Mouse (Mus musculus) hindbrain, embryonic 16.5 days (tissue): Measurements from ENCODE around the gene Myo9a. TPM values are rescaled to one million over a fixed set of nuclear protein-coding genes. Genes with fewer than 3 reads are reported as not detected.
A peak's percentile ranks its signal among the peaks of the same experiment; 100 is the strongest.
"Not testable (repeated sequence)": the region's sequence is repeated elsewhere in the genome, so short reads cannot be mapped to it uniquely, and the experiment has no call there.

Source experiments
- ATAC-seq: fragments of 200-750 bp; cut with Nextera tagmentation; 2 replicates; pipeline ENCODE4 v1.8.0; 2017; ENCODE audit warnings: moderate TSS enrichment, moderate library complexity
- H3K27ac ChIP-seq: fragments of 300-500 bp; sonication (generic); 2 replicates; pipeline ENCODE4 v1.5.1; 2014; ENCODE audit warnings: low read depth, mild to moderate bottlenecking, control low read depth, low read length, moderate library complexity
- H3K27me3 ChIP-seq: fragments of 300-500 bp; sonication (generic); replicated peaks from 2 replicates; pipeline ENCODE4 v1.6.1; 2014; ENCODE audit warnings: low read length; ENCODE audit not compliant: control insufficient read depth, insufficient read depth
- H3K36me3 ChIP-seq: fragments of 300-500 bp; sonication (generic); 2 replicates; pipeline ENCODE4 v1.6.1; 2014; ENCODE audit warnings: mild to moderate bottlenecking, low read length, moderate library complexity, mixed read lengths; ENCODE audit not compliant: control insufficient read depth, insufficient read depth
- H3K4me1 ChIP-seq: fragments of 300-500 bp; sonication (generic); 2 replicates; pipeline ENCODE4 v1.6.1; 2014; ENCODE audit warnings: low read depth, low read length; ENCODE audit not compliant: control insufficient read depth, insufficient read depth
- H3K4me2 ChIP-seq: fragments of 300-500 bp; sonication (generic); 2 replicates; pipeline ENCODE4 v1.6.1; 2014; ENCODE audit warnings: mild to moderate bottlenecking, low read length, control low read depth, moderate library complexity
- H3K4me3 ChIP-seq: fragments of 300-500 bp; sonication (generic); 2 replicates; pipeline ENCODE4 v1.5.1; 2014; ENCODE audit warnings: mild to moderate bottlenecking, low read length, control low read depth, moderate library complexity
- H3K9ac ChIP-seq: fragments of 300-500 bp; sonication (generic); 2 replicates; pipeline ENCODE4 v1.6.1; 2014; ENCODE audit warnings: low read depth, mild to moderate bottlenecking, control low read depth, low read length, moderate library complexity
- H3K9me3 ChIP-seq: fragments of 300-500 bp; sonication (generic); 2 replicates; pipeline ENCODE4 v1.6.1; 2014; ENCODE audit warnings: mild to moderate bottlenecking, low read length, moderate library complexity; ENCODE audit not compliant: control insufficient read depth
- WGBS: fragments of 180-500 bp; shearing (Covaris S2); extraction: QIAGEN DNeasy Blood & Tissue Kit; methylation state at CpG from one replicate; pipeline ENCODE4 v1.1.7; 2014; 5-methylcytosine and 5-hydroxymethylcytosine counted together
- polyA plus RNA-seq: library from polyadenylated mRNA; unstranded; fragments of >200 nt; fragmentation: Nextera tagmentation; extraction: Ambion mirVana; gene quantifications from 2 replicates; pipeline ENCODE4 v1.2.1, GENCODE M21; 2015

Gene Myo9a
- polyA plus RNA-seq, 1 experiment from 2014 or later = 24.9 TPM

- Histone ChIP-seq H3K4me3 (no peak overlapping the region), H3K4me2 (no peak overlapping the region), H3K36me3 (no peaks in the 10 kb centered on the region), H3K27me3 (no peaks in the 10 kb centered on the region), H3K27ac (no peak overlapping the region), H3K9ac (no peak overlapping the region), H3K4me1 (no peaks in the 10 kb centered on the region), H3K9me3 (no peaks in the 10 kb centered on the region)
- WGBS = 88% methylated on average over 9 of the region's 9 CpGs
- ATAC-seq = no peak
Observed at GRCm38 (mm10) chr9:59951001-59951750, 200.5 kb downstream of the Myo9a start.

DNA sequence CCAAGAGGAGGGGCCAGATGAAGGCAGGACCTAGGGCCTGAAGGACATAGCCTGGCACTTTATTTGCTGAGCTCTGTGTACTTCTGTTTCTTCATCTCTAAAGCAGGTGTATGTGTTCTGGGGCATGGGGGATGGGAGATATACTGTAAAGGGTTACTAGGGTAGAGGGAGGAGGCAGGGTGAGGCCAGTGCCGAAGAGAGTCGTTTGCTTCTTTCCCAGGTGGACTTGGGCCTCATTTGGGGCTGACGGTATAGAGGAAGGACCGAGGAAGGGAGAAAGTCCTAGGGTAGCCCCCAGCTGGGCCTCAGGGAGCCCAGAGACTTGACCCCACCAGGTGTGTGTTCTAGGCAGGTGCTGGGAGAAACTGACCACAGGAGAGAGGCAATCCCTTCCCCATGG, 201.2 kb downstream of the Myo9a start:
- WGBS = 76% methylated on average over 4 of the region's 4 CpGs
- H3K4me2 ChIP-seq = no peak overlapping the region
- no peaks in the 10 kb centered on the region for H3K4me1 ChIP-seq
- no peak for ATAC-seq
- H3K9me3 ChIP-seq = no peaks in the 10 kb centered on the region
- H3K27ac ChIP-seq = no peak overlapping the region
- no peak overlapping the region for H3K9ac ChIP-seq
- H3K36me3 ChIP-seq = no peaks in the 10 kb centered on the region
- no peak overlapping the region for H3K4me3 ChIP-seq
- no peaks in the 10 kb centered on the region for H3K27me3 ChIP-seq

GRCm38 (mm10) chr9:59952515-59953070, 201.9 kb downstream of the Myo9a start:
- Histone ChIP-seq H3K4me3 (no peak overlapping the region), H3K27ac (no peak overlapping the region), H3K4me2 (no peak overlapping the region), H3K4me1 (no peaks in the 10 kb centered on the region), H3K36me3 (no peaks in the 10 kb centered on the region), H3K27me3 (no peaks in the 10 kb centered on the region), H3K9me3 (no peaks in the 10 kb centered on the region), H3K9ac (no peak overlapping the region)
- ATAC-seq = no peak
- 80% methylated on average over 5 of the region's 8 CpGs for WGBS

- no peak overlapping the region for H3K27ac ChIP-seq
- no peak overlapping the region for H3K4me2 ChIP-seq
- H3K9me3 ChIP-seq = no peaks in the 10 kb centered on the region
- H3K4me1 ChIP-seq = no peaks in the 10 kb centered on the region
- ATAC-seq = no peak
- no peaks in the 10 kb centered on the region for H3K27me3 ChIP-seq
- H3K4me3 ChIP-seq = no peak overlapping the region
- WGBS = 84% methylated on average over 7 of the region's 7 CpGs
- H3K36me3 ChIP-seq = no peaks in the 10 kb centered on the region
- no peak overlapping the region for H3K9ac ChIP-seq
Observed at GRCm38 (mm10) chr9:59953556-59953955, 202.9 kb downstream of the Myo9a start.

DNA sequence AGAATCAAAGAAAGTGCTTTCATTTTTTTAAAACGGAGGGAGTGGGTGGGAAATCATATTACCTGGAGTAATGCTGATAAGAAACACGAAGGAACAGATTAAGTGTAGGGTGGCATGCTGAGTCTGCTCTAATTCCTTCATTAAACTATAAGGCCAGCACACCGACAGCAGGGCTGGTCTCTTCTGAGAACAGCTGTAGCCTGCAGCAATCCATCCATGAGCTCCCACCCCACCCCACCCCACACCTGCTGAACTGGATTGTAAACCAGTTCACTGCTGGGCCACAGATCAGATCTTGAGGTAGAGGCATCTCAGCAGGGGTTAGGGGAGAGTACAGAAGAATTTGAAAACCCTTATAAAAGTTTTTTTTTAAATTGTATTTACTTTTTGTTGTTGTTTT, 204.5 kb downstream of the Myo9a start:
- Histone ChIP-seq H3K9me3 (no peaks in the 10 kb centered on the region), H3K27ac (no peak overlapping the region), H3K36me3 (no peaks in the 10 kb centered on the region), H3K4me2 (no peak overlapping the region), H3K27me3 (no peaks in the 10 kb centered on the region), H3K9ac (no peak overlapping the region), H3K4me1 (no peaks in the 10 kb centered on the region), H3K4me3 (no peak overlapping the region)
- 65% methylated on average over 3 of the region's 3 CpGs for WGBS
- ATAC-seq = no peak

DNA sequence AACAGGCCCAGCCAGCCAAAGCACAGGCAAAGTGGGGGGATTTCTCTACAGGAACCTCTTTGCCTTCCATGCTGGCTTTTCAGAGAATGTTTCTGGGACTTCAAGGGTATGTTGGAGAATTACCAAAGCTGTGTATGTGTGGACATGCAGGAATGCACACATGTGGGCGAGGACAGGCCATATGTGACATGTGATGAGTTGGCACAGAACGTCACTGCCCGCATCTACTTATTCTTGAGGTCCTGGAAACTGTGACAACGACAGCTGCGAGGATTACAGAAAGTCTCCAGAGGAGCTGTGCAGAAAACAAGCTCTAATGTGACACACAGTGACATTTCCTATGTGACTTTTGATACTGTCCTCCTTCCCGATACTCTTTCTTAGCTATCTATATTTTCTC, 205.0 kb downstream of the Myo9a start:
- H3K27ac ChIP-seq = no peak overlapping the region
- no peak for ATAC-seq
- no peak overlapping the region for H3K4me2 ChIP-seq
- 63% methylated on average over 6 of the region's 6 CpGs for WGBS
- H3K4me3 ChIP-seq = no peak overlapping the region
- no peaks in the 10 kb centered on the region for H3K36me3 ChIP-seq
- no peaks in the 10 kb centered on the region for H3K27me3 ChIP-seq
- no peak overlapping the region for H3K9ac ChIP-seq
- no peaks in the 10 kb centered on the region for H3K4me1 ChIP-seq
- H3K9me3 ChIP-seq = no peaks in the 10 kb centered on the region

DNA sequence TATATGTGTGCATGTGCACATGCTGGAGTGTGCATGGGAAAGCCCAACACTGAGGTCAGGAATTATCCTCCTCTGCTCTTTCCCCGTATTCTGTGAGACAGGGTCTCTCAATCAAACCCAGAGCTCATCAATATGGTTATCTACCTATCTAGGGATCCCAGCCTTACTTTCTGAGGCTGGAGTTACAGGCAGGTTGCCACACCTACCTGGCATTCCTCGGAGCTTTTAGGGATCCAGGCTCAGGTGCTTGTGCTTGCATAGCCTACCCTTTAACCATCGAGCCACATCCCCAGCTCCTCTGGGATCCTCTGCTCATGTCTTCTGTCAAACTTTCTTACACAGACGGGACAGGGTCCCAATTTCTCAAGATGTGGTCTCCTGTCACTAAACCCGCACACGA, 205.8 kb downstream of the Myo9a start:
- H3K9ac ChIP-seq = no peak overlapping the region
- no peaks in the 10 kb centered on the region for H3K36me3 ChIP-seq
- no peaks in the 10 kb centered on the region for H3K27me3 ChIP-seq
- H3K4me2 ChIP-seq = no peak overlapping the region
- no peak overlapping the region for H3K4me3 ChIP-seq
- H3K4me1 ChIP-seq = peaks cover 2% of the 10 kb centered on the region; the same call in 1 of the 2 replicates
- no peak for ATAC-seq
- 51% methylated on average over 6 of the region's 6 CpGs for WGBS
- no peak overlapping the region for H3K27ac ChIP-seq
- H3K9me3 ChIP-seq = no peaks in the 10 kb centered on the region

DNA sequence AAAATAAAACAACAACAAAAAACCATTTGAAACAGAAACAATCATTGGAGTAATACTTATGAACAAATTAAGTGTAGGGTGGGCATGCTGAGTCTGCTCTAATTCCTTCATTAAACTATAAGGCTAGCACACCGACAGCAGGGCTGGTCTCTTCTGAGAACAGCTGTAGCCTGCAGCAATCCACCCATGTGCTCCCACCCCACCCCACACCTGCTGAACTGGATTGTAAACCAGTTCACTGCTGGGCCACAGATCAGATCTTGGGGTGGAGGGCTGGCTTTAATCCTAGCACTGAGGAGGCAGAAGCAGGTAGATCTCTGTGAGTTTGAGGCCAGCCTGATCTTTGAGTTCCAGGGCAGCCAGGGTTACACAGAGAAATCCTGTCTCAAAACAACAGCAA, 207.4 kb downstream of the Myo9a start:
- not testable (repeated sequence) for H3K9ac ChIP-seq, H3K4me2 ChIP-seq, H3K27me3 ChIP-seq, H3K4me1 ChIP-seq, H3K27ac ChIP-seq, H3K4me3 ChIP-seq, H3K9me3 ChIP-seq, H3K36me3 ChIP-seq, ATAC-seq
- WGBS = 58% methylated on average over 1 of the region's 1 CpGs

- H3K9ac ChIP-seq = no peak overlapping the region
- H3K4me1 ChIP-seq = peaks cover 2% of the 10 kb centered on the region; the same call in 1 of the 2 replicates
- 3% methylated on average over 8 of the region's 8 CpGs for WGBS
- peak; percentile 63 for ATAC-seq
- H3K4me2 ChIP-seq = no peak overlapping the region
- no peaks in the 10 kb centered on the region for H3K36me3 ChIP-seq
- no peak overlapping the region for H3K27ac ChIP-seq
- no peaks in the 10 kb centered on the region for H3K27me3 ChIP-seq
- no peaks in the 10 kb centered on the region for H3K9me3 ChIP-seq
- no peak overlapping the region for H3K4me3 ChIP-seq
Observed at GRCm38 (mm10) chr9:59959276-59959675, 208.6 kb downstream of the Myo9a start.
